Mouse (Mus musculus): ENCODE measurements around the gene Mip.
"Not testable (repeated sequence)": the region's sequence is repeated elsewhere in the genome, so short reads cannot be mapped to it uniquely, and the experiment has no call there.

Mip gene

DNA sequence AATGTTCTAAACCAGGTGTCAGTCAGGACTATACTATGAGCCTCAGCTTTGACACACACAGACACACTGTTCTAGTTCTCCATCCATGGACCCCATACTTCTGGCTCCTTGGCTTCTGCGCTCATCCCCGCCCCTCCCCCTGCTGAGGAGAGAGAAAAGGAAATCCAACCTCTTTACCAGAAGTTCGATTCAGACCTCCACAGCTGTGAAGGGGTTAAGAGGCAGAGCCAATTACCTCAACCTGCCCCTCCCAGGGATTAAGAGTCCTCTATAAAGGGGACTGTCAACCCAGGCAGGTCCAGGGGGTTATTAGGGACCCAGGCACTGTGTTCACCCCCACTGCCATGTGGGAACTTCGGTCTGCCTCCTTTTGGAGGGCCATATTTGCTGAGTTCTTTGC is at the start of gene Mip:
Gene Mip, plus strand, starts transcription at position 301 of the 400 bp plus-strand sequence.
- Histone ChIP-seq H3K36me3 (ENCODE audit: control insufficient read depth, insufficient read depth, low read length, poor library complexity, severe bottlenecking) (no peaks in the 10 kb centered on the region), H3K27me3 (ENCODE audit: control insufficient read depth, insufficient read depth, low read length, poor library complexity, severe bottlenecking) (no peaks in the 10 kb centered on the region)
- no peak for DNase-seq (ENCODE audit: low read depth, low spot score)

- no peaks in the 10 kb centered on the region for H3K36me3 ChIP-seq (ENCODE audit: control insufficient read depth, insufficient read depth, low read length, poor library complexity, severe bottlenecking)
- H3K27me3 ChIP-seq (ENCODE audit: control insufficient read depth, insufficient read depth, low read length, poor library complexity, severe bottlenecking), result no peaks in the 10 kb centered on the region
- peak; percentile 83 for DNase-seq (ENCODE audit: low read depth, low spot score)
Measured at GRCm38 (mm10) chr10:128175996-128176755, 49.5 kb upstream of the Mip start.

- Histone ChIP-seq H3K36me3 (ENCODE audit: control insufficient read depth, insufficient read depth, low read length, poor library complexity, severe bottlenecking) (no peaks in the 10 kb centered on the region), H3K27me3 (ENCODE audit: control insufficient read depth, insufficient read depth, low read length, poor library complexity, severe bottlenecking) (no peaks in the 10 kb centered on the region)
- no peak for DNase-seq (ENCODE audit: low read depth, low spot score)
Measured at GRCm38 (mm10) chr10:128177316-128177715, 48.3 kb upstream of the Mip start.

DNA sequence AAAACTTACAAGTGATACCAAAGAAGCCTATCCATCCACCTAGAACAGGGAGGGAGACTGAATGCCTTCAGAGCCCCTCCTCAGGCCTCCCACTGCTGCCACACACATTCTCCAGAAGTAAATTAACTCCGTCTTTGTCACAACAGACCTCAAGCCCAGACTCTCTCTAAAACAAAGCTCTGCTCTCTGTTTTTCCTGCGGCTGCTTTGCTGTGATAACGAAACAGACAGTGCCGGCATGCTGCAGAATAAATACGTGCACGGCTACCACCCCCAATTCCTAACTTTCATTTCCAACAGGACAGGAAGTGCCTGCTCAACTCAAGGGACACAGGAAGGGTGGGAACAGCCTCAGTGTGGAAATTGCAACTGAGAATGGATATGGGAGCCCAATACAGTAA is 45.6 kb upstream of the Mip start, which contains the start of gene Rbms2:
Gene Rbms2, minus strand, starts transcription at position 309 of the 400 bp plus-strand sequence.
- no peak for DNase-seq (ENCODE audit: low read depth, low spot score)
- Histone ChIP-seq H3K36me3 (ENCODE audit: control insufficient read depth, insufficient read depth, low read length, poor library complexity, severe bottlenecking) (no peaks in the 10 kb centered on the region), H3K27me3 (ENCODE audit: control insufficient read depth, insufficient read depth, low read length, poor library complexity, severe bottlenecking) (no peaks in the 10 kb centered on the region; the same call in 1 of the 2 replicates)

DNA sequence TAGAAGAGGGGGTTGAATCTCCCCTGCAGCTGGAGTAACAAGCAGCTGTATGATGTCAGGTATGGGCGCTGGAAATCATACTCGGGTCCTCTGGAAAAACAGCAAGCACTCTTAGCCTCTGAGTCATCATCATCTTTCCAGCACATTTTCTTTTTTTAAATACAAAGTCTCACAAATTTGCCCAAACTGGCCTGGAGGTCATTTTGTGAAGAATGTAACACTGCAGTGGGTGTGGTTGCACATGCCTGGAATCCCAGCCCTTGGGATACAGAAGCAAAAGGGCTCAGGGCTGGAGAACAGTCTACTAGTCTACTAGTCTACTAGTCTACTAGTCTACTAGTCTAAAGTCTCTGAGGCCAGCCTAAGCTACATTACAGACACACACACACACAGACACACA is 41.3 kb upstream of the Mip start:
- Histone ChIP-seq H3K36me3 (ENCODE audit: control insufficient read depth, insufficient read depth, low read length, poor library complexity, severe bottlenecking) (no peaks in the 10 kb centered on the region), H3K27me3 (ENCODE audit: control insufficient read depth, insufficient read depth, low read length, poor library complexity, severe bottlenecking) (no peaks in the 10 kb centered on the region; the same call in 1 of the 2 replicates)
- DNase-seq (ENCODE audit: low read depth, low spot score), result no peak

GRCm38 (mm10) chr10:128185277-128185940 is 40.2 kb upstream of the Mip start:
- H3K27me3 ChIP-seq (ENCODE audit: control insufficient read depth, insufficient read depth, low read length, poor library complexity, severe bottlenecking), result no peaks in the 10 kb centered on the region; the same call in 1 of the 2 replicates
- DNase-seq (ENCODE audit: low read depth, low spot score), result no peak
- no peaks in the 10 kb centered on the region for H3K36me3 ChIP-seq (ENCODE audit: control insufficient read depth, insufficient read depth, low read length, poor library complexity, severe bottlenecking)

DNA sequence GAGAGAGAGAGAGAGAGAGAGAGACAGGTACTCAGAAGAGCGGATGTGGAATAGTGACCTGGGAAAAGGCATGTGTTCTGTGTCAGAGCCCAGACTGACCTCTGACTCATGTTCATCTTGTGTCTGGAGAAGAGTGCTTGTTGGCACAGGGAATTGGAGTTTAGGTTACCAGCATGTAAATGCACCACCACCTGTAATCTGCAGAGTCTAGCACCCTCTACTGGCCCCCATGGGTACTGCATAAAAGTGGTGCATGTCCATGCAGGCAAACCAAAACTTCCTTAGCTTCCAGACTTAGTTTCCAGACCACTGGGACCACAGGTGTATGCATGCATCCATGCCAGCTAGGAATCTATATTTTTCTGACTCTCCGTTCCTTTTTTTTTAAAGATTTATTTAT is 39.7 kb upstream of the Mip start:
- no peaks in the 10 kb centered on the region for H3K36me3 ChIP-seq (ENCODE audit: control insufficient read depth, insufficient read depth, low read length, poor library complexity, severe bottlenecking)
- DNase-seq (ENCODE audit: low read depth, low spot score), result peak; percentile 90
- no peaks in the 10 kb centered on the region; the same call in 1 of the 2 replicates for H3K27me3 ChIP-seq (ENCODE audit: control insufficient read depth, insufficient read depth, low read length, poor library complexity, severe bottlenecking)

GRCm38 (mm10) chr10:128187181-128187605 is 38.4 kb upstream of the Mip start:
- Histone ChIP-seq H3K36me3 (ENCODE audit: control insufficient read depth, insufficient read depth, low read length, poor library complexity, severe bottlenecking) (no peaks in the 10 kb centered on the region), H3K27me3 (ENCODE audit: control insufficient read depth, insufficient read depth, low read length, poor library complexity, severe bottlenecking) (no peaks in the 10 kb centered on the region; the same call in 1 of the 2 replicates)
- no peak for DNase-seq (ENCODE audit: low read depth, low spot score)

DNA sequence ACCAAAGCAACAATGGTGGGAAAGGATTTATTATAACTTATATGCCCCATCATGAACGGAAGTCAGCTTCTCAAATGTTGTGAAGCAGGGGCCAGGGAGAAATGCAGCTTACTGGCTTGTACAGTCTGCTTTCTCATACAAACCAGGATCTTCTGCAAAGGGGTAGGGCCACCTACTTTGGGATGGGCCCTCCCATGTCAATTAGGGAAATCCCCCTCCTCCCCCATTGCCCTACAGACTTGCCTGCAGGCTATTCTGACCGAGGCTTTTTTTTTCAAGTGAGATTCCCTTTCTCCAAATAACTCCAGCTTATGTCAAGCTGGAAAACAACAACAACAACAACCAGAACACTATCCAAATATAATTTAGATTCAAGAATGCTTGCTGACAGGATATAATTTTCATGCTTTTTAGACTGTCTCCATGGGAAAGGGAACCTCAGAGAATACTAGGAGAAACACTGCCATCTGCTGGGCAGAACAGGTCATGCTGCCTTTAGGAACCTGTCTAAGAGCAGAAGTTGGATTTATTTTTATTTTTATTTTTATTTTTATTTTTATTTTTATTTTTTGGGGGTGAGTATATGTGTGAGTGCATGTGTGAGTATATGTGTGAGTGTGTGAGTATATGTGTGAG is 37.3 kb upstream of the Mip start:
- Histone ChIP-seq H3K27me3 (ENCODE audit: control insufficient read depth, insufficient read depth, low read length, poor library complexity, severe bottlenecking) (no peaks in the 10 kb centered on the region; the same call in 1 of the 2 replicates), H3K36me3 (ENCODE audit: control insufficient read depth, insufficient read depth, low read length, poor library complexity, severe bottlenecking) (no peaks in the 10 kb centered on the region)
- DNase-seq (ENCODE audit: low read depth, low spot score), result peak; percentile 87

DNA sequence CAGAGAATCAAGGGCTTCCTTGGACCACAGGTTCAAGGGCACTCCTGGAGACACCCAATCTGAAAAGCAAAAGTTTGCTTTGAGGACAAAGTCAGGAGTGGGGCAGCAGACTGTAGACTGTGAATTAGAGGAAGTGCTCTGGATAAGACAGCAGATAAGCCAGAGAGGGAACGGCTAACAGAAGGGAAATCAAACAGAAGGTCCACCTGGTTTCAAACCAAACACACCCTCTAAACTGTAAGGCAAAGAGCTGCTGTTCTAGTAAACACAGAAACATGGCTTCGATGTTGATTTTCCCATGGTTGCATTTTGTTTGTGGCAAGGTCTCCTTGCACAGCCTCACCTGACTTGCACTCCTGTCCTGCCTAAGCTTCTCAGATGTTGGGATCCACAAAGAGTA is 34.2 kb upstream of the Mip start:
- DNase-seq (ENCODE audit: low read depth, low spot score), result no peak
- Histone ChIP-seq H3K36me3 (ENCODE audit: control insufficient read depth, insufficient read depth, low read length, poor library complexity, severe bottlenecking) (no peaks in the 10 kb centered on the region), H3K27me3 (ENCODE audit: control insufficient read depth, insufficient read depth, low read length, poor library complexity, severe bottlenecking) (no peaks in the 10 kb centered on the region)

DNA sequence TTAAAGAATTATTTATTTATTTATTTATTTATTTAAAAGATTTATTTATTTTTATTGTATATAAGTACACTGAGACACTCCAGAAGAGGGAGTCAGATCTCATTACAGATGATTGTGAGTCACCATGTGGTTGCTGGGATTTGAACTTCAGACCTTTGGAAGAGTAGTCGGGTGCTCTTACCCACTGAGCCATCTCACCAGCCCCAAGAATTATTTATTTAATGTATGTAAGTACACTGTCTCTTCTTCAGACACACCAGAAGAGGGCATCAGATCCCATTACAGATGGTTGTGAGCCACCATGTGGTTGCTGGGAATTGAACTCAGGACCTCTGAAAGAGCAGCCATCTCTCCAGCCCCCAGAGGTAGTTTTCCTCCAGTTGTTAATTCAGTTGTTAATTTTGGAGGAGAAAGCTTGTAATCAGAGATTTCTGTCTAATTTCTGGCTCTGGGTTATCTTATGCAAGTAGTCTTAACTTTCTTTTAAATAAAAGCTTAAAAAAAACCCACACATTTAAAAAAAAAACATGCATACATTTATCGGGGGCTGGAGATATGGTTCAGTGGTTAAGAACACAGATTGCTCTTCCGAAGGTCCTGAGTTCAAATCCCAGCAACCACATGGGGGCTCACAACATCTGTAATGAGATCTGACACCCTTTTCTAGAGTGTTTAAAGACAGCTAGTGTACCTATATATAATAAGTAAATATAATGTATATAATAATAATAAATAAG is 33.4 kb upstream of the Mip start:
- not testable (repeated sequence) for DNase-seq (ENCODE audit: low read depth, low spot score)

DNA sequence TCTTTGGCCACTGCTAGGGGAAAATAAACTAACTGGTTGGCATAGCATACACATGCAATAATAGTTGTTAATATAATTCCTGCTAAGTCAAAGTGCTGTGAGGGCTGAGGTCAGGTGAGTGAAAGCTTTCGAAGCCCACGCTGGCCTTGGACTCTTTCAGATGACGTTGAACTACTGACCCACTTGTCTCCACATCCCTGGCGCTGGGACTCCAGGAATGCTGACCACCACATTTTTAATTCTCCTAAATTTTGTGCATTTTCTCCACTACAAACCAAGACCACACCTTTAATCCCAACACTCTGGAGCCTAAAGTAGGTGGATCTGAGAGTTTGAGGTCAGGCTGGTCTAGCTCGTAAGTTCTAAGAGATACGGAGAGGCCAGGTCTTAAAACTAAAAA is 32.5 kb upstream of the Mip start:
- H3K27me3 ChIP-seq (ENCODE audit: control insufficient read depth, insufficient read depth, low read length, poor library complexity, severe bottlenecking), result no peaks in the 10 kb centered on the region
- DNase-seq (ENCODE audit: low read depth, low spot score), result no peak
- no peaks in the 10 kb centered on the region for H3K36me3 ChIP-seq (ENCODE audit: control insufficient read depth, insufficient read depth, low read length, poor library complexity, severe bottlenecking)

More for the DNA sequence above, 33.4 kb upstream of the Mip start:
- H3K36me3 ChIP-seq (ENCODE audit: control insufficient read depth, insufficient read depth, low read length, poor library complexity, severe bottlenecking); H3K27me3 ChIP-seq (ENCODE audit: control insufficient read depth, insufficient read depth, low read length, poor library complexity, severe bottlenecking): not testable (repeated sequence)

GRCm38 (mm10) chr10:128194024-128194550 is 31.6 kb upstream of the Mip start, which contains the start of gene Gls2:
Gene Gls2, plus strand, starts transcription at chr10:128194457.
- H3K27me3 ChIP-seq (ENCODE audit: control insufficient read depth, insufficient read depth, low read length, poor library complexity, severe bottlenecking), result no peaks in the 10 kb centered on the region

More at GRCm38 (mm10) chr10:128194024-128194550, 31.6 kb upstream of the Mip start, which contains the start of gene Gls2:
- peak; percentile 74 for DNase-seq (ENCODE audit: low read depth, low spot score)
- H3K36me3 ChIP-seq (ENCODE audit: control insufficient read depth, insufficient read depth, low read length, poor library complexity, severe bottlenecking), result no peaks in the 10 kb centered on the region

Data from splenic B cell, adult 2 months (primary cell).